Mouse (Mus musculus) heart, adult 2 months (tissue): ENCODE results near the gene Snx25.

Experiments
- CTCF ChIP-seq: fragments of 200-600 bp; IDR thresholded peaks from 2 replicates; pipeline ENCODE4 v1.8.1; 2022; ENCODE audit warnings: antibody characterized with exemption, mild to moderate bottlenecking, moderate library complexity
- EP300 ChIP-seq: fragments of 200-500 bp; IDR thresholded peaks from 2 replicates; pipeline ENCODE4 v1.6.1; 2011; ENCODE audit warnings: low read depth, low read length, control low read depth; ENCODE audit not compliant: insufficient read depth
- POLR2A ChIP-seq: fragments of 200-500 bp; IDR thresholded peaks from 2 replicates; pipeline ENCODE4 v1.6.1; 2011; ENCODE audit warnings: mild to moderate bottlenecking, low read depth, low read length, control low read depth; ENCODE audit not compliant: insufficient read depth

GRCm38 (mm10) chr8:46039666-46040065 is 112.3 kb downstream of the Snx25 start:
- TF ChIP-seq POLR2A, result no peak
- no peak for TF ChIP-seq CTCF
- no peak for TF ChIP-seq EP300
